Mouse (Mus musculus): ENCODE data around the gene Zfp667. TPM values are rescaled to one million over a fixed set of nuclear protein-coding genes. Genes with fewer than 3 reads are reported as not detected.

Gene Zfp667
- 2.7 TPM for polyA plus RNA-seq (2014; fragmentation: Illumina TruSeq; extraction: RNeasy Lipid Tissue Mini Kit (QIAGEN cat#74804); ENCODE audit: low read depth, low replicate concordance)

GRCm38 (mm10) chr7:6285842-6286705, at the start of gene Zfp667:
Gene Zfp667, plus strand, starts transcription at chr7:6286579.

GRCm38 (mm10) chr7:6252410-6252809, 34.0 kb upstream of the Zfp667 start, which contains the start of gene Epp13:
Gene Epp13, plus strand, starts transcription at chr7:6252710.

GRCm38 (mm10) chr7:6331233-6331956, 45.0 kb downstream of the Zfp667 start, which contains the start of gene Zfp583:
Gene Zfp583, minus strand, starts transcription at chr7:6331285.

GRCm38 (mm10) chr7:6343501-6344071, 57.2 kb downstream of the Zfp667 start, which contains the start of gene Gm3854:
Gene Gm3854, plus strand, starts transcription at chr7:6343759.

Other genes with a start within 250 kb of the Zfp667 start
- gene Nlrp4c, start 241.4 kb upstream of the Zfp667 start, polyA plus RNA-seq (2014; fragmentation: Illumina TruSeq; extraction: RNeasy Lipid Tissue Mini Kit (QIAGEN cat#74804); ENCODE audit: low read depth, low replicate concordance) = not detected
- 5.3 TPM for gene Zfp787, start 130.6 kb upstream of the Zfp667 start, polyA plus RNA-seq (2014; fragmentation: Illumina TruSeq; extraction: RNeasy Lipid Tissue Mini Kit (QIAGEN cat#74804); ENCODE audit: low read depth, low replicate concordance)
- 4.8 TPM for gene Zfp444, start 114.4 kb upstream of the Zfp667 start, polyA plus RNA-seq (2014; fragmentation: Illumina TruSeq; extraction: RNeasy Lipid Tissue Mini Kit (QIAGEN cat#74804); ENCODE audit: low read depth, low replicate concordance)
- not detected for gene Galp, start 89.5 kb upstream of the Zfp667 start, polyA plus RNA-seq (2014; fragmentation: Illumina TruSeq; extraction: RNeasy Lipid Tissue Mini Kit (QIAGEN cat#74804); ENCODE audit: low read depth, low replicate concordance)
- gene Zscan5b, start 64.3 kb upstream of the Zfp667 start, polyA plus RNA-seq (2014; fragmentation: Illumina TruSeq; extraction: RNeasy Lipid Tissue Mini Kit (QIAGEN cat#74804); ENCODE audit: low read depth, low replicate concordance) = not detected
- not detected for gene Epp13, start 33.9 kb upstream of the Zfp667 start, polyA plus RNA-seq (2014; fragmentation: Illumina TruSeq; extraction: RNeasy Lipid Tissue Mini Kit (QIAGEN cat#74804); ENCODE audit: low read depth, low replicate concordance)
- gene Zfp583, start 44.7 kb downstream of the Zfp667 start, polyA plus RNA-seq (2014; fragmentation: Illumina TruSeq; extraction: RNeasy Lipid Tissue Mini Kit (QIAGEN cat#74804); ENCODE audit: low read depth, low replicate concordance) = 0.58 TPM
- not detected for gene Gm3854, start 57.2 kb downstream of the Zfp667 start, polyA plus RNA-seq (2014; fragmentation: Illumina TruSeq; extraction: RNeasy Lipid Tissue Mini Kit (QIAGEN cat#74804); ENCODE audit: low read depth, low replicate concordance)
- gene Zfp78, start 76.7 kb downstream of the Zfp667 start, polyA plus RNA-seq (2014; fragmentation: Illumina TruSeq; extraction: RNeasy Lipid Tissue Mini Kit (QIAGEN cat#74804); ENCODE audit: low read depth, low replicate concordance) = 2.0 TPM
- 1.4 TPM for gene Zfp28, start 96.7 kb downstream of the Zfp667 start, polyA plus RNA-seq (2014; fragmentation: Illumina TruSeq; extraction: RNeasy Lipid Tissue Mini Kit (QIAGEN cat#74804); ENCODE audit: low read depth, low replicate concordance)
- not detected for gene Smim17, start 112.1 kb downstream of the Zfp667 start, polyA plus RNA-seq (2014; fragmentation: Illumina TruSeq; extraction: RNeasy Lipid Tissue Mini Kit (QIAGEN cat#74804); ENCODE audit: low read depth, low replicate concordance)
- not detected for gene Gm20715, start 123.7 kb downstream of the Zfp667 start, polyA plus RNA-seq (2014; fragmentation: Illumina TruSeq; extraction: RNeasy Lipid Tissue Mini Kit (QIAGEN cat#74804); ENCODE audit: low read depth, low replicate concordance)
- not detected for gene Olfr1344, start 152.1 kb downstream of the Zfp667 start, polyA plus RNA-seq (2014; fragmentation: Illumina TruSeq; extraction: RNeasy Lipid Tissue Mini Kit (QIAGEN cat#74804); ENCODE audit: low read depth, low replicate concordance)
- not detected for gene Olfr1336, start 169.6 kb downstream of the Zfp667 start, polyA plus RNA-seq (2014; fragmentation: Illumina TruSeq; extraction: RNeasy Lipid Tissue Mini Kit (QIAGEN cat#74804); ENCODE audit: low read depth, low replicate concordance)
- gene Olfr1346, start 180.5 kb downstream of the Zfp667 start, polyA plus RNA-seq (2014; fragmentation: Illumina TruSeq; extraction: RNeasy Lipid Tissue Mini Kit (QIAGEN cat#74804); ENCODE audit: low read depth, low replicate concordance) = not detected
- not detected for gene Olfr5, start 200.4 kb downstream of the Zfp667 start, polyA plus RNA-seq (2014; fragmentation: Illumina TruSeq; extraction: RNeasy Lipid Tissue Mini Kit (QIAGEN cat#74804); ENCODE audit: low read depth, low replicate concordance)
- not detected for gene Olfr1347, start 213.2 kb downstream of the Zfp667 start, polyA plus RNA-seq (2014; fragmentation: Illumina TruSeq; extraction: RNeasy Lipid Tissue Mini Kit (QIAGEN cat#74804); ENCODE audit: low read depth, low replicate concordance)
- not detected for gene Olfr1348, start 222.2 kb downstream of the Zfp667 start, polyA plus RNA-seq (2014; fragmentation: Illumina TruSeq; extraction: RNeasy Lipid Tissue Mini Kit (QIAGEN cat#74804); ENCODE audit: low read depth, low replicate concordance)
- gene Olfr1349, start 236.4 kb downstream of the Zfp667 start, polyA plus RNA-seq (2014; fragmentation: Illumina TruSeq; extraction: RNeasy Lipid Tissue Mini Kit (QIAGEN cat#74804); ENCODE audit: low read depth, low replicate concordance) = not detected